Mouse (Mus musculus) thymus, adult 2 months (tissue): Measurements from ENCODE around the gene Klra17. TPM values are rescaled to one million over a fixed set of nuclear protein-coding genes. Genes with fewer than 3 reads are reported as not detected.
"Not testable (repeated sequence)": the region's sequence is repeated elsewhere in the genome, so short reads cannot be mapped to it uniquely, and the experiment has no call there.

ENCODE experiments used
- DNase-seq: peaks from one replicate; pipeline ENCODE4 v3.0.0; 2021
- H3K27ac ChIP-seq: fragments of 200-500 bp; 2 replicates; pipeline ENCODE4 v1.5.1; 2012; ENCODE audit warnings: low read length, control low read depth; ENCODE audit not compliant: control insufficient read depth, insufficient read depth
- H3K27me3 ChIP-seq: fragments of 200-500 bp; 2 replicates; pipeline ENCODE4 v1.6.1; 2012; ENCODE audit warnings: mild to moderate bottlenecking, low read length, moderate library complexity, mixed read lengths; ENCODE audit not compliant: control insufficient read depth, insufficient read depth
- H3K36me3 ChIP-seq: fragments of 200-500 bp; 2 replicates; pipeline ENCODE4 v1.6.1; 2012; ENCODE audit warnings: mild to moderate bottlenecking, low read length, moderate library complexity; ENCODE audit not compliant: control insufficient read depth, insufficient read depth
- H3K4me1 ChIP-seq: fragments of 200-500 bp; replicated peaks from 2 replicates; pipeline ENCODE4 v1.6.1; 2012; ENCODE audit warnings: low read length; ENCODE audit not compliant: control insufficient read depth, insufficient read depth
- H3K4me3 ChIP-seq: fragments of 200-500 bp; 2 replicates; pipeline ENCODE4 v1.5.1; 2012; ENCODE audit warnings: mild to moderate bottlenecking, low read length, control low read depth, moderate library complexity; ENCODE audit not compliant: control insufficient read depth, insufficient read depth
- CTCF ChIP-seq: fragments of 200-500 bp; IDR thresholded peaks from 2 replicates; pipeline ENCODE4 v1.5.1; 2012; ENCODE audit warnings: mild to moderate bottlenecking, control low read depth, low read length, moderate library complexity, borderline replicate concordance; ENCODE audit not compliant: control insufficient read depth, poor library complexity, insufficient read depth; ENCODE audit errors: extremely low read depth
- POLR2A ChIP-seq: fragments of 200-500 bp; IDR thresholded peaks from 2 replicates; pipeline ENCODE4 v1.6.1; 2012; ENCODE audit warnings: mild to moderate bottlenecking, low read length, control low read depth, moderate library complexity; ENCODE audit not compliant: control insufficient read depth, poor library complexity, insufficient read depth; ENCODE audit errors: extremely low read depth
- WGBS: fragments of 180-500 bp; shearing (Covaris S2); methylation state at CpG from one replicate; pipeline ENCODE4 v1.1.7; 2018; 5-methylcytosine and 5-hydroxymethylcytosine counted together
- polyA plus RNA-seq: library from polyadenylated mRNA; depleted of rRNA; stranded (reverse); fragments of >200 nt; gene quantifications from 2 replicates; pipeline ENCODE4 v1.2.3, GENCODE M21; 2012; rRNA removed

Klra17 gene
- polyA plus RNA-seq = 0.30 and 0.32 TPM in 2 replicates

DNA sequence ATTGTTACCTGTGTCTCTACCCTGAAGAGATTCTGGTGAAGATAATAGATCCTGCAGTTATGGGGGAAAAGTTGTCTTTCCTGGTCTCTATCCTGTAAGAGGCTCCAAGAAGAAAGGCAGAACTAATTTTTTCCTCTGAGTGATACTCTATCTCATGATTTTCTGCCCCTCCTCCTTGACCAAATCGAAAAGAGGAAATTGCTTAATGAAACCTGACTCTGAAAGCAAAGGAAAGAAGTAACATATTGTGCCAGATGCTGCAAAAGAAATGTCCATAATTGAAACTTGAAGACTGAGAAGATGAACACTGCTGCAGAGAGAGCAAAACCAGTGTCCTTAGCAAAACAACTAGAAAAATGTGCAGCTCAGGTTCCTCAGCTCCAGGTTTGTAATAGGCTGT is at the start of gene Klra17:
Klra17 (minus strand) TSS at position 124 of the 400 bp plus-strand sequence.
- 7% methylated on average over 1 of the region's 1 CpGs for WGBS
- no peaks in the 10 kb centered on the region for H3K36me3 ChIP-seq
- H3K4me1 ChIP-seq = no peaks in the 10 kb centered on the region
- H3K4me3 ChIP-seq = no peak within 1 kb of the TSS
- no peak for DNase-seq
- H3K27ac ChIP-seq = no peak within 1 kb of the TSS
- H3K27me3 ChIP-seq = no peaks in the 10 kb centered on the region
- TF ChIP-seq POLR2A (no peak), CTCF (no peak)

DNA sequence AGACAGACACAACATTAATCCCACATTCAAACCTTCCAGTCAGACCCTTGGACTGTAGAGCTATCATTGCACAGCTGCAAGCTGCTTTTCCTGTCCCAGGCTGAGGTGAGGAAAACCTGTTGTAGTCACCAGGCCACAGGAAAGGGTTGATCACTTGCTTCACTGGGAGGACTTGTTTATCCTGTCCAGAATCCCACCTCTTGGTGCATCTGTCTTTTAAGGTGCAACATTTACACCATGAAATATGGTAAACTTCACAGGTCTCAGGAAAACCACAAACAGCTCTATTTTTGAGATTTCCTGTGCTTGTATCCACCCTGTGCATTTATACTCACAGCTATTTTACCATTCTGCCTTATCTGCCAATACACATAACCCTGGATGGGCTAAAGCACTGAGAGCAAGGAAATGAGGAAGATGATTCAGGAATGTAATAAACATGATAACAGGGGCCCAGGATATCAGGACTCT is 41.0 kb upstream of the Klra17 start, which contains the start of gene Klra5:
Klra5 (minus strand) TSS at position 175 of the 471 bp plus-strand sequence.
- not testable (repeated sequence) for H3K27ac ChIP-seq, H3K36me3 ChIP-seq, H3K4me1 ChIP-seq, H3K27me3 ChIP-seq, H3K4me3 ChIP-seq, DNase-seq

DNA sequence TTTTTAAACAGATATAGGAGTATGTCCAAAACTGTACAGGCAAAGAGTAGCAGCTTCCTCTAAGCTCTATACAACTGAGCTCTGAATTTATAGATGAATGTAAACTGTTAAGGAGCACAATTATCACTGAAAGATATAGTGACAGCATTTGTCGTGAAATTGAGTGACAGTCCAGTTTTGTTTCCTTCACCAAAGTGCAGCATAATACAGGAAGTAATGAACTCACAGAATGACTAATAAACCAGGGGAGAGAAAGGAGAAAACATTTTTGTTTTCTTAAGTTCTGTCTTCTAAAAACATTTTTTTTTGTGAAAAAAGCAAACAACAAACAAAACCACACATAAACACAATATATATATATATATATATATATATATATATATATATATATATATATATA is 40.5 kb upstream of the Klra17 start:
- Histone ChIP-seq H3K36me3 (no peaks in the 10 kb centered on the region), H3K27ac (no peak overlapping the region), H3K4me1 (peaks cover 2% of the 10 kb centered on the region), H3K27me3 (no peaks in the 10 kb centered on the region), H3K4me3 (no peak overlapping the region)
- no peak for DNase-seq
- TF ChIP-seq POLR2A (no peak), CTCF (no peak)
- WGBS = 79% methylated on average over 1 of the region's 1 CpGs

DNA sequence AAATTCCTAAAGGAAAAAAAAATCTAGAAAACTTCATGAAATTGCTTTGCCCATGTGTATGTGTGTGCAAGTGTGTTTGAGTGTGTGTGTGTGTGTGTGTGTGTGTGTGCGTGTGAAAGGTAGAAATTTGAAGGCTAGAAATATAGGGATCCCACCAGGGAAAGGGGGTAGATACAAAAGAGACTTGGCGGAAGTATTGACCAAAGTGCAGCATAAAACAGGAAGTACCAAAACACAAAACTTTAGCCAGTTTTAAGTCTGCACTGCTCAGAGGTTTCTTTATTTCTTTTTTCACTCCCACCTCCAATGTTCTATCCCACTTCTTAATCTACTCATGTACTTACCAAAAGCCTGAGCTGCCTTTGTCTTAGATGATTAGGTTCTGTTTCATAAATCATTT is 6.1 kb upstream of the Klra17 start:
- Histone ChIP-seq H3K27me3 (no peaks in the 10 kb centered on the region), H3K27ac (no peak overlapping the region), H3K4me1 (no peaks in the 10 kb centered on the region), H3K36me3 (no peaks in the 10 kb centered on the region), H3K4me3 (no peak overlapping the region)
- no peak for TF ChIP-seq POLR2A
- TF ChIP-seq CTCF = no peak
- 90% methylated on average over 2 of the region's 2 CpGs for WGBS
- no peak for DNase-seq

DNA sequence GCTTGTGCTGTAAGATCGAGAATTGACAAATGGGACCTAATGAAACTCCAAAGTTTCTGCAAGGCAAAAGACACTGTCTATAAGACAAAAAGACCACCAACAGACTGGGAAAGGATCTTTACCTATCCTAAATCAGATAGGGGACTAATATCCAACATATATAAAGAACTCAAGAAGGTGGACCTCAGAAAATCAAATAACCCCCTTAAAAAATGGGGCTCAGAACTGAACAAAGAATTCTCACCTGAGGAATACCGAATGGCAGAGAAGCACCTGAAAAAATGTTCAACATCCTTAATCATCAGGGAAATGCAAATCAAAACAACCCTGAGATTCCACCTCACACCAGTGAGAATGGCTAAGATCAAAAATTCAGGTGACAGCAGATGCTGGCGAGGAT is 14.1 kb downstream of the Klra17 start, which contains the start of gene Gm17631:
Gm17631 (plus strand) TSS at position 301 of the 400 bp plus-strand sequence.
- H3K27ac ChIP-seq, DNase-seq, H3K36me3 ChIP-seq, H3K4me3 ChIP-seq, H3K4me1 ChIP-seq, H3K27me3 ChIP-seq: not testable (repeated sequence)
- WGBS = no CpG with 5 or more reads among the region's 3 CpGs

DNA sequence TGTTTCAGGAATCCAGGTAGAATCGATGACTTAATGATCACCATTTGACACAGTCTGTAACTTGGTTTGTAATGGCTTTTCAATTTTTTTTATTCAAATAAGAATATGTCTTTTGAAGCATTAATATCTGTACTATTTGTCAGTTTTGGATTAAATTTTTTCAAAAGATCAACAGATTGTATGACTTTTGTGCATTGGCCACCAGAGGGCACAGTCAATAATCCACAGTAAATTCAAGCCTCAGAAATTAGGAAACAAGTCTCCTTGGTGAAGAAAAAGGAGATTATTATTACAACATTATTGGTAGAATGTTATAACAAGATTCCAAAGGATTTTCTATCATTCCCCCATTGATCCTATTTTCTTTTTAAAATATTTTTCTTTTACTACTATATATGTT is 50.9 kb downstream of the Klra17 start:
- no peak for DNase-seq
- no peak for TF ChIP-seq CTCF
- no peak for TF ChIP-seq POLR2A
- no peaks in the 10 kb centered on the region for H3K27me3 ChIP-seq
- no peak overlapping the region for H3K27ac ChIP-seq
- 98% methylated on average over 1 of the region's 1 CpGs for WGBS
- no peak overlapping the region for H3K4me3 ChIP-seq
- no peaks in the 10 kb centered on the region for H3K36me3 ChIP-seq
- H3K4me1 ChIP-seq = no peaks in the 10 kb centered on the region

DNA sequence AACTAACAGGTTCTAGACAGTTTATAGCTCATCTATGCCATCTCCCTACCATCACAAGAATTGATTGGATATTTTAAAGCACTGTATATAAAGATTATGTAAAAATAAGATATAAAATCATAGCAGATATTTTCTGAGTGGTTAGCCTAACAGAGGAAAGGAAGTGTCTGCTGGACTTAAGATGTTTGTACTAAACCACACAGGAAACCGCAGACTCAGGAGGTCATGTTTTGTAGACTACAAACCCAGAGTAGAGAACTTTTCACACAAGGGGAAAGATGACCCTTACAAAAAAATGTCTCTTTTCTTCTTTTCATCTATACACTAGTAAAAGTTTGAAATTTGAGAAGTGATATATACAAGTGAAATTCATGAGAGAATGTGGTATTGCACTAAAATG is 52.5 kb downstream of the Klra17 start:
- Histone ChIP-seq H3K4me3 (no peak overlapping the region), H3K27ac (no peak overlapping the region), H3K4me1 (no peaks in the 10 kb centered on the region), H3K27me3 (no peaks in the 10 kb centered on the region), H3K36me3 (no peaks in the 10 kb centered on the region)
- WGBS = 5% methylated on average over 1 of the region's 1 CpGs
- no peak for TF ChIP-seq POLR2A
- no peak for TF ChIP-seq CTCF
- no peak for DNase-seq

GRCm38 (mm10) chr6:129817731-129818130 is 58.7 kb downstream of the Klra17 start:
- Histone ChIP-seq H3K4me3 (no peak overlapping the region), H3K36me3 (no peaks in the 10 kb centered on the region), H3K27me3 (no peaks in the 10 kb centered on the region), H3K27ac (no peak overlapping the region), H3K4me1 (no peaks in the 10 kb centered on the region)
- TF ChIP-seq CTCF (no peak), POLR2A (no peak)
- no peak for DNase-seq
- 69% methylated on average over 3 of the region's 3 CpGs for WGBS

GRCm38 (mm10) chr6:129784170-129784569 is 92.3 kb downstream of the Klra17 start, which contains the start of gene Gm156:
Gene Gm156 (minus strand): TSS chr6:129784270.
- WGBS = 85% methylated on average over 3 of the region's 3 CpGs
- DNase-seq = not testable (repeated sequence)

More at GRCm38 (mm10) chr6:129784170-129784569, 92.3 kb downstream of the Klra17 start, which contains the start of gene Gm156:
- H3K36me3 ChIP-seq, H3K27ac ChIP-seq, H3K4me1 ChIP-seq, H3K27me3 ChIP-seq, H3K4me3 ChIP-seq: not testable (repeated sequence)
